Mouse (Mus musculus): ENCODE measurements at regions not wholly inside any gene's neighbourhood (a gene's known extent, or its start where the extent isn't known, plus 50 kb on each side); places are given as distances from the start of the nearest gene placed in this dataset.

GRCm38 (mm10) chr5:100225491-100225890, 65.9 kb upstream of the Tmem150c start:
- Histone ChIP-seq H3K27ac (replicated peaks; ENCODE audit: low read depth, low read length) (no peak overlapping the region), H3K9ac (replicated peaks; ENCODE audit: low read length) (no peak overlapping the region), H3K4me1 (ENCODE audit: control insufficient read depth, insufficient read depth, low read length) (no peaks in the 10 kb centered on the region), H3K4me3 (ENCODE audit: low read depth, low read length) (no peak overlapping the region), H3K9me3 (replicated peaks; ENCODE audit: control insufficient read depth, low read length) (no peaks in the 10 kb centered on the region), H3K4me2 (ENCODE audit: low read depth, low read length) (no peak overlapping the region), H3K36me3 (replicated peaks; ENCODE audit: control insufficient read depth, insufficient read depth, low read depth, low read length) (no peaks in the 10 kb centered on the region), H3K27me3 (ENCODE audit: control insufficient read depth, insufficient read depth, low read length) (no peaks in the 10 kb centered on the region)
- DNase-seq (ENCODE audit: low spot score) (no peak), ATAC-seq (replicated peaks; ENCODE audit: insufficient number of reproducible peaks, low FRiP score, low TSS enrichment, low read depth) (no peak)
- 85% methylated on average over 7 of the region's 7 CpGs for WGBS

DNA sequence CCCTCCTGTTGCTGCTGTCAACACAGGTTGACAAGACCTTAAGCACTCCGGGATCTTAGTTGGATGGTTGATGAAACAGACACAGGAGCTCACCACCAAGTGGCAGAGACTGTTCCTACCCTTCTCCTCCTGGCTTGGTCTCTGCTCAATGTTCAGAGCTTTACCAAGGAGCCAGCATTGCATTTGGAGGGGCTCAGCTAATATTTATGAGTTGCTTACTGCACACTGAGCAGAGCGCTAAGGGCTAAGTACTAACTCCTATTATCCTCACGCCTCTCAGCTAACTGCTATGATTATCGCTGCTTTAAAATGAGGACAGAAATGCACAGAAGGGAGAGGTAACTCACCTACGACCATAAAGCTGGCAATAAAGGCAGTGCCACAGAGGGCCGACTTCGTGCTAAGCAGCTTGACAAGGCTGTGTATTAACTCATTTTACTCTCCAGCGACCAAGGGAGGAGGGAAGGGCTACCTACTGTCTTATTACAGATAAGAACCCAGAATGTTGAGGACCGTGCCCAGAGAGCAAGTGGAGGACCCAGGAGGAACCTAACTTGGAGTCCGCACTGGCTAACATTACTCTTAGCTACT, 65.3 kb upstream of the Tmem150c start:
- H3K4me2 ChIP-seq (ENCODE audit: low read depth, low read length) = no peak overlapping the region
- H3K4me3 ChIP-seq (ENCODE audit: low read depth, low read length) = no peak overlapping the region
- DNase-seq (ENCODE audit: low spot score) (no peak), ATAC-seq (replicated peaks; ENCODE audit: insufficient number of reproducible peaks, low FRiP score, low TSS enrichment, low read depth) (no peak)
- H3K9me3 ChIP-seq (replicated peaks; ENCODE audit: control insufficient read depth, low read length) = no peaks in the 10 kb centered on the region
- H3K9ac ChIP-seq (replicated peaks; ENCODE audit: low read length) = no peak overlapping the region
- WGBS = 86% methylated on average over 10 of the region's 10 CpGs
- H3K27me3 ChIP-seq (ENCODE audit: control insufficient read depth, insufficient read depth, low read length) = no peaks in the 10 kb centered on the region
- no peak overlapping the region for H3K27ac ChIP-seq (replicated peaks; ENCODE audit: low read depth, low read length)
- H3K4me1 ChIP-seq (ENCODE audit: control insufficient read depth, insufficient read depth, low read length) = no peaks in the 10 kb centered on the region
- no peaks in the 10 kb centered on the region for H3K36me3 ChIP-seq (replicated peaks; ENCODE audit: control insufficient read depth, insufficient read depth, low read depth, low read length)

GRCm38 (mm10) chr5:100221005-100221583, 61.5 kb upstream of the Tmem150c start:
- 64% methylated on average over 10 of the region's 10 CpGs for WGBS
- H3K4me3 ChIP-seq (ENCODE audit: low read depth, low read length) = no peak overlapping the region
- H3K36me3 ChIP-seq (replicated peaks; ENCODE audit: control insufficient read depth, insufficient read depth, low read depth, low read length) = no peaks in the 10 kb centered on the region
- DNase-seq (ENCODE audit: low spot score) = no peak
- no peaks in the 10 kb centered on the region for H3K4me1 ChIP-seq (ENCODE audit: control insufficient read depth, insufficient read depth, low read length)
- H3K9me3 ChIP-seq (replicated peaks; ENCODE audit: control insufficient read depth, low read length) = no peaks in the 10 kb centered on the region
- H3K27me3 ChIP-seq (ENCODE audit: control insufficient read depth, insufficient read depth, low read length) = no peaks in the 10 kb centered on the region
- no peak overlapping the region for H3K27ac ChIP-seq (replicated peaks; ENCODE audit: low read depth, low read length)
- H3K9ac ChIP-seq (replicated peaks; ENCODE audit: low read length) = no peak overlapping the region
- no peak for ATAC-seq (replicated peaks; ENCODE audit: insufficient number of reproducible peaks, low FRiP score, low TSS enrichment, low read depth)
- H3K4me2 ChIP-seq (ENCODE audit: low read depth, low read length) = no peak overlapping the region

DNA sequence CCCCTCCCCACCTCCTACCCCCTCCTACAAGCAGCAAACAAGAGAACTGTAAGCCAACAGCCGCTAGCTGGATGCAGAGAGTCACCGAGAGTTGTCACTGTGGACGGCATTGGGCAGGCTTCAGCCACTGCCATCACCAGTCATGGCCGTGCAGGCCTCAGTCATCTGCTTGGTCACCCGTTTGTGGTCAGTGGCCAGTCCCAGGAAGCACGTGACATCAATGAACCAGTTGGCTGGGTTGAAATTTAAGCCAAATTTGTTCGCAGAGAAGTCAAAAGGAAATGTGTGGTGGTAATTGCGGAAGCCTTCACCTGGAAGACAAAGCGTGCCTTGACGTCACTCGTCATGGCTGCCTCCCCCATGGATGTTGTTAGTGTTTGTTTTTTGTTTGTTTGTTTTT, 60.7 kb upstream of the Tmem150c start:
- Histone ChIP-seq H3K27ac (replicated peaks; ENCODE audit: low read depth, low read length) (no peak overlapping the region), H3K36me3 (replicated peaks; ENCODE audit: control insufficient read depth, insufficient read depth, low read depth, low read length) (no peaks in the 10 kb centered on the region), H3K4me3 (ENCODE audit: low read depth, low read length) (no peak overlapping the region), H3K4me1 (ENCODE audit: control insufficient read depth, insufficient read depth, low read length) (no peaks in the 10 kb centered on the region), H3K27me3 (ENCODE audit: control insufficient read depth, insufficient read depth, low read length) (no peaks in the 10 kb centered on the region), H3K4me2 (ENCODE audit: low read depth, low read length) (no peak overlapping the region), H3K9me3 (replicated peaks; ENCODE audit: control insufficient read depth, low read length) (no peaks in the 10 kb centered on the region), H3K9ac (replicated peaks; ENCODE audit: low read length) (no peak overlapping the region)
- ATAC-seq (replicated peaks; ENCODE audit: insufficient number of reproducible peaks, low FRiP score, low TSS enrichment, low read depth) (no peak), DNase-seq (ENCODE audit: low spot score) (no peak)
- WGBS = 84% methylated on average over 11 of the region's 11 CpGs

DNA sequence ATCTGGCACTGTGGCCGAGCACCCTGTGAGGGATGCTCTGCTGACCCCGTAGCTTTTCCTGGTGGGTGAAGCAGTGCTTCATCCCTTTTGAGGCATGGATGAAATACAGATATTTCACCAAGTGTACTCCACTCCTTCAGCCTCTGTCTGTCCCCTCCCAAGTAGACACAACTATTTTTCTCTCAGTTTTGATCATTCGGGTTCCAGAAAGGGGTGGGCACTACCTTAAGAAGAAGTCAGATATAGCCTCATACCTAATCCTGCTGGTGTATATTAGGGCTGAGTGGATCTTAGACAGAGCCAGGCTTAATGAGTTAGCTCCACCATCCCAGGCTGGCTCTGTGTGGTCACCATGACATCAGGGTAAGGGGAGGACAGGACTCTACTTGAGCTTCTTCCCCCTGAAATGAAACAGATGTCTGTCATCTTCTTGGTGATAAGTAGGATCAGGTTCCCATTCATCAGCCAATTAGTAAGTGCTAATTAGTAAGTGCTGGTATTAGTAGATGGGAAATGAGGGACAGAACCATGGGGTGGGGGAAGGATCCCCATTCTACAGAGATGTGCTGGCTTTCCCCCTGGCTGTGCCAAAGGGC, 58.7 kb upstream of the Tmem150c start:
- H3K27me3 ChIP-seq (ENCODE audit: control insufficient read depth, insufficient read depth, low read length) = no peaks in the 10 kb centered on the region
- DNase-seq (ENCODE audit: low spot score) (no peak), ATAC-seq (replicated peaks; ENCODE audit: insufficient number of reproducible peaks, low FRiP score, low TSS enrichment, low read depth) (no peak)
- no peaks in the 10 kb centered on the region for H3K36me3 ChIP-seq (replicated peaks; ENCODE audit: control insufficient read depth, insufficient read depth, low read depth, low read length)
- no peaks in the 10 kb centered on the region for H3K9me3 ChIP-seq (replicated peaks; ENCODE audit: control insufficient read depth, low read length)
- H3K4me3 ChIP-seq (ENCODE audit: low read depth, low read length) = no peak overlapping the region
- no peak overlapping the region for H3K27ac ChIP-seq (replicated peaks; ENCODE audit: low read depth, low read length)
- no peak overlapping the region for H3K9ac ChIP-seq (replicated peaks; ENCODE audit: low read length)
- H3K4me2 ChIP-seq (ENCODE audit: low read depth, low read length) = no peak overlapping the region
- WGBS = 79% methylated on average over 3 of the region's 3 CpGs
- H3K4me1 ChIP-seq (ENCODE audit: control insufficient read depth, insufficient read depth, low read length) = no peaks in the 10 kb centered on the region

DNA sequence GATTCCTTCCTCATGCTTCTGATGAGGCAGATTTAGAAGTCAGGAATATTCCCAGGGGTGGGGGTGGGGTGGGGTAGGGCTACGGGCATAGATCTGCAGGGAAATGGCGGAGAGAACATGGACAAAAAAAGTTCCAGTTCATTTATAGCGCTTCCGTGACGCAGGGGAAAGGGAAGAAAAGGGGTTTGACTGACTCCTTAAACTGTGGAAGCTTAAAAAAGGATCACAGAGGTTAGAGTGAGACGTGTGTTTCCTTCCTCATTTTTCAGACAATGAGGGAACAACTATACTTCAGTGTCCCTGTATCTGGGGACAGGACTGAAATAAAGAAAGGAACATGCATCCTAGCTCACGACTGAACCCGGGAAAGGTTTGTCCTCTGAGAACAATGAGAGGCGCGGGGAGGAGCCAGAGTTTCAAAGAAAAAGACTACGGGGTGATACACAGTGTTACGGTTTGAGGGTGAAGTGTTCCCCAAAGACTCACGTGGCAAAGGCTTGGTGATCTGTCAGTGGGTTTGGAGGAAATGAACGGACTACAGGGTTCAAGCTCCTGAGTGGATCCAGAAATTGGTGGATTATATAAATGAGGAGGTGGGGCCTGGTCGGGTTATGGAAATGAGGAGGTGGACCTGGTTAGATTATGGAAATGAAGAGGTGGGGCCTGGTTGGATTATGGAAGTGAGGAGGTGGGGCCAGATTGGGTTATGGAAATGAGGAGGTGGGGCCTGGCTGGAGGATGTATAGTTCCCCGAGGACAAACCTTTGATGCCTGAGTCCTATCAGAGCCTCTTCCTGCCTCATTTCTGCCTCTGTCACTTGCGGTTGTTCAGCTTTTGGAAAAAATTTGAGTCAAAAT, 57.8 kb upstream of the Tmem150c start:
- H3K4me2 ChIP-seq (ENCODE audit: low read depth, low read length) = no peak overlapping the region
- H3K27me3 ChIP-seq (ENCODE audit: control insufficient read depth, insufficient read depth, low read length) = no peaks in the 10 kb centered on the region
- 19% methylated on average over 17 of the region's 17 CpGs for WGBS
- no peak overlapping the region for H3K27ac ChIP-seq (replicated peaks; ENCODE audit: low read depth, low read length)
- no peak for DNase-seq (ENCODE audit: low spot score)
- no peaks in the 10 kb centered on the region for H3K36me3 ChIP-seq (replicated peaks; ENCODE audit: control insufficient read depth, insufficient read depth, low read depth, low read length)
- H3K4me1 ChIP-seq (ENCODE audit: control insufficient read depth, insufficient read depth, low read length) = no peaks in the 10 kb centered on the region
- ATAC-seq (replicated peaks; ENCODE audit: insufficient number of reproducible peaks, low FRiP score, low TSS enrichment, low read depth) = peak; percentile 45; the same call in 1 of the 2 replicates
- H3K9ac ChIP-seq (replicated peaks; ENCODE audit: low read length) = 0 out of 2 replicates have a peak overlapping the region, but pooled peaks have one; percentile 5
- H3K9me3 ChIP-seq (replicated peaks; ENCODE audit: control insufficient read depth, low read length) = no peaks in the 10 kb centered on the region
- H3K4me3 ChIP-seq (ENCODE audit: low read depth, low read length) = no peak overlapping the region

DNA sequence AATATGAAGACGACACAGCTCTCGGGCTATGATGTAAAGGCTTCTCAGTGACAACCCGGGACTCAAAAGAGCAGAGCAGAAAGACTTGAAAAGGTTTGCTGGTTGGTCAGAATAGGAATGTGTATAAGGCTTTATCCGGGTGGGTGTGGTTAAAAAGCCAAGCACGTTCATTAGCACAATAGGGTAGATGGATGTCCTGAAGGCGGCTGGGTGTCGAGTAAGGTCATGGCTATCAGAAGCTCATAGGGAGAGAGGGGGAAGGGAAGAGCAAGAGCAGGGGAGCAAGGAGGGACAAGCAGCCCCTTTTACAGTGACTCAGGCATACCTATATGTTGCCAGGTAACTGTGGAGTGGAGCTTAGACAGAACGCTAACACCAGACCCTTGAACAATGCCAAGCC, 54.3 kb upstream of the Tmem150c start:
- no peak overlapping the region for H3K4me2 ChIP-seq (ENCODE audit: low read depth, low read length)
- ATAC-seq (replicated peaks; ENCODE audit: insufficient number of reproducible peaks, low FRiP score, low TSS enrichment, low read depth) (no peak), DNase-seq (ENCODE audit: low spot score) (no peak)
- no peaks in the 10 kb centered on the region for H3K4me1 ChIP-seq (ENCODE audit: control insufficient read depth, insufficient read depth, low read length)
- H3K27ac ChIP-seq (replicated peaks; ENCODE audit: low read depth, low read length) = no peak overlapping the region
- no peak overlapping the region for H3K4me3 ChIP-seq (ENCODE audit: low read depth, low read length)
- no peaks in the 10 kb centered on the region for H3K9me3 ChIP-seq (replicated peaks; ENCODE audit: control insufficient read depth, low read length)
- H3K9ac ChIP-seq (replicated peaks; ENCODE audit: low read length) = no peak overlapping the region
- no peaks in the 10 kb centered on the region for H3K27me3 ChIP-seq (ENCODE audit: control insufficient read depth, insufficient read depth, low read length)
- WGBS = 73% methylated on average over 8 of the region's 8 CpGs
- no peaks in the 10 kb centered on the region for H3K36me3 ChIP-seq (replicated peaks; ENCODE audit: control insufficient read depth, insufficient read depth, low read depth, low read length)

DNA sequence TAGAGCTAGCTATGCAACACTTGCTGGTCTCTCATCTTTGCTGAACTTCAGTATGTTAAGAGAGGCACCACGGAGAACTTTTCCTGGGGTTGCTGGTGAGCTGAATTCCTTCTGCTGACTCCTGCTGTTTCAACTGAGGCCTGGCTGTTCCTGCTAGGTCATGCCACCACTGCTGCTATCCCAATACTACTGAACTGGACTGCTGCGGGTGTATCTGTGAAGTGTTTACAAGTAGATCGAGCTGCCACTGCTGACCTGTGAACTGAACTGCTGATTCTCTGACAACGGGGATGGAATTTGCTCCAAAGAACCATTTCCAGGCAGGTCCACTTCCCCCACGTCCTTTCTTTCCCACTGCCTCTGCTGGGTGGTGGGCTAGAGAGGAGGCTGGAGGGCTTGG, 51.1 kb upstream of the Tmem150c start:
- Histone ChIP-seq H3K9me3 (replicated peaks; ENCODE audit: control insufficient read depth, low read length) (no peaks in the 10 kb centered on the region), H3K9ac (replicated peaks; ENCODE audit: low read length) (no peak overlapping the region), H3K27me3 (ENCODE audit: control insufficient read depth, insufficient read depth, low read length) (no peaks in the 10 kb centered on the region), H3K4me3 (ENCODE audit: low read depth, low read length) (no peak overlapping the region), H3K4me2 (ENCODE audit: low read depth, low read length) (no peak overlapping the region), H3K27ac (replicated peaks; ENCODE audit: low read depth, low read length) (no peak overlapping the region), H3K36me3 (replicated peaks; ENCODE audit: control insufficient read depth, insufficient read depth, low read depth, low read length) (no peaks in the 10 kb centered on the region), H3K4me1 (ENCODE audit: control insufficient read depth, insufficient read depth, low read length) (no peaks in the 10 kb centered on the region)
- ATAC-seq (replicated peaks; ENCODE audit: insufficient number of reproducible peaks, low FRiP score, low TSS enrichment, low read depth) (no peak), DNase-seq (ENCODE audit: low spot score) (no peak)
- 84% methylated on average over 5 of the region's 5 CpGs for WGBS

Data from embryonic facial prominence, embryonic 11.5 days (tissue).